Mouse (Mus musculus) B cell, adult 2 months (primary cell): Measurements from ENCODE around the gene Rgs6.

Source experiments
- DNase-seq, 2 experiments: peaks; one replicate each; pipeline ENCODE4 v3.0.0; 2022

Gene Rgs6

GRCm38 (mm10) chr12:82588017-82588416 is at the start of gene Rgs6:
Gene Rgs6 (plus strand): TSS chr12:82588292.
- DNase-seq = no peak

- DNase-seq = no peak
These were observed 41.0 kb upstream of the Rgs6 start for GRCm38 (mm10) chr12:82547127-82547526.

DNA sequence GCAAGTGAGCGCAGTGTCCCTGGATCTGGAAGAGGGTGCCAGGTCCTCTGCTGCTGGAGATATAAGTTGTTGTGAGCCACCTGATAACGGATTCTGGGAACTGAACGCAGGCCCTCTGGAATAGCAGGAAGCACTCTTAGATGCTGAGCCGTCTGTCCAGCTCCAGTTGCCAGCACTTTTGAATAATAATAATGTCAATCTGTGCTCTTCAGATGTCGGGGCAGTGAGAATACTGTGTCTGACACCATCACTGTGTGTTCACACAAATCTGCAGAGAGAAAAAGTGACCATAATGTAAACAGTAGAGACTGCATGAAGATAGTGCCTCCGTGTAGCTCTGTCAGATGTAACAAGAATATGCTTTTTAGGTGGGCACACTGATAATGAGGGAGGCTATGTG is 38.9 kb upstream of the Rgs6 start:
- no peak for DNase-seq

GRCm38 (mm10) chr12:82550076-82550475 is 38.0 kb upstream of the Rgs6 start:
- no peak for DNase-seq

- DNase-seq = no peak
These were observed 35.7 kb upstream of the Rgs6 start for GRCm38 (mm10) chr12:82552376-82552775.

DNA sequence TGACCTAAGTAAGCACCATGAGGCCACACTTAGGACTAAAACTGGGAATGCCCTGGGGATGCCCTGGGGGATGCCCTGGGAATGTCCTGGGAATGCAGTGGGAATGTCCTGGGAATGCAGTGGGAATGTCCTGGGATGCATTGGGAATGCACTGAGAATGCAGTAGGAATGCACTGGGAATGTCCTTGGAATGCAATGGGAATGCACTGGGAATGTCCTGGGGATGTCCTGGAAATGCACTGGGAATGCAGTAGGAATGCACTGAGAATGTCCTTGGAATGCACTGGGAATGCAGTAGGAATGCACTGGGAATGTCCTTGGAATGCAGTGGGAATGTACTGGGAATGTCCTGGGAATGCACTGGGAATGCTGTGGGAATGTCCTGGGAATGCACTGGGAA is 25.2 kb upstream of the Rgs6 start:
- no peak for DNase-seq

GRCm38 (mm10) chr12:82568370-82568769 is 19.7 kb upstream of the Rgs6 start:
- DNase-seq = no peak

DNA sequence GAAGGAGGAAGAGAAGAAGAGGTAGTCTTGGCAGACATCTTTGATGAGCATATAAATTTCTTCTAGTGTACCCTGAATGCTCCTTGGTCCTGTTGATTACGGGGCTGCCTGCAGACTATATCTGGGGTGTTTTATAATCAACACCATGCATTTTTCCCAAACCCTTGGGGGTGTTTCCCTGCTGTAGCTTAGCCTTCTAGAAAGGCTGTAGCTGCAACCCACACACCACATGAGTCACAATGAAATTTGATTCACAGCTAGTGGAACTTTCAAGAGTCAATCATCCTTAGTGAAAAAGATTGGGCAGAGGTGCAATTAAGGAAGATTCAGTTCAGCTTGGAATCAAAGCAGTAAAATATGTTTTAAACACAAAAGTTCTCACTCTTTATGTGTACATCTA is 15.4 kb upstream of the Rgs6 start:
- DNase-seq = no peak

- DNase-seq = no peak
These were observed 1.5 kb upstream of the Rgs6 start for GRCm38 (mm10) chr12:82586592-82586991.

DNA sequence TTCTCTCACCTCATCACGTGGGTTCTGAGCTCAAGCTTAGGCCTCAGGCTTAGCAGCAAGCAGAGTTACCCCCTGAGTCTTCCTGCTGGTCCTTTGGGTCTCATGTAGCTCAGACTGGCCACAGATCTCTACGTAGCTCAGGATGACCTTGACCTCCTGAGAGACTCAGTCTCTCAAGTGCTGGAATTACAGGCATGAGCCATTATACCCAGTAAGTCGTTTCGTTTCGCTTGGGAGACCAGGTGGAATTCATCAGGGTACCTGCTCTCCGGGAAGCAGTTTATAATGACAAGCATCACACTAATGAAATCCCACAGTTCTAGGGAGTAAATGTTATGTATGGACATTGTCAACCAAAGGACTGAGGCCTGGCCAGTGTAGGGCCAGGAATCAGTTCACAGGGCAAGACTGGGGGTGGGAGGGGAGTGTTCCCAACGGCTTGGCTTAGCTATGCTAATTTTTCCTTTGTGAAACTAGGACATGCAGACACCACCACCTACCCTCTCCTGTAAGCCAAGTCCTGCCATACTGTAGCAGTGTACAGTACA is 670 bp upstream of the Rgs6 start:
- DNase-seq = no peak

DNA sequence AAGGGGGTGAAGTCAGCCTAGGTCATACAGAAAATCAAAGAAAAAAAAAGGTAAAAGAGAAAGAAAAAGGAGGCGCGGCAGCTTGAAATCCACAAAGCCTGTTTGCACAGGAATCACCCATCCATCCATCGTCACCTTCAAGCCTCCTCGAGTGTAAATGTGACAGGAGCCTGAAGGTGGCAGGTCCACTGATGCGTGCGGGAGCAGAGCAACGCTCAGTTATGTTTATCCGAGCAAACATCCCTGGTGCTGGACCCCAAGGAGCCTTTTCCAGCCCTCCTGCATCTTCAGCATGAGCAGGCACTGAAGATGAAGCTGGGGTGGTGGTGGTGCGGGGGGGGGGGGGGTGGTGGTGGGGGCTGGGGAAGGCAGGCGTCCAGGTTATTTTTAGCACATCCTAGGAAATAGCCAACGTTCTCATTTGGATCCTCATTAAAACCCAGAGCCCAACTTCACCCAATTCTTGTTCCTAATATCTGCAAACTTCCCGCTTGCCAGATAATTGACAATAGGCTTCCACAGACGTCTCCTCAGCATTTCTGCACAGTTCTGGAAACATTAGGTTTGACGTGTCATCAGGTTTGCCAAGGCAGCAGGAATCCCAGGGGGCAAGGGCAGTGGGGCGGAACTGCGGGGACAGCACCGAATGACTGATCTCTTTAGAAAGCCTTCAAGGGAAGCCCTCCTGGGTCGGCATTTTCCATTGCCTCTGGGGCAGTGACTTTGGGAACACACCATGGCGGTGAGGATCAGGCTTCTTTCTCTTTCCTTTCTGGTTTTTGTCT is 946 bp downstream of the Rgs6 start:
- DNase-seq = no peak

DNA sequence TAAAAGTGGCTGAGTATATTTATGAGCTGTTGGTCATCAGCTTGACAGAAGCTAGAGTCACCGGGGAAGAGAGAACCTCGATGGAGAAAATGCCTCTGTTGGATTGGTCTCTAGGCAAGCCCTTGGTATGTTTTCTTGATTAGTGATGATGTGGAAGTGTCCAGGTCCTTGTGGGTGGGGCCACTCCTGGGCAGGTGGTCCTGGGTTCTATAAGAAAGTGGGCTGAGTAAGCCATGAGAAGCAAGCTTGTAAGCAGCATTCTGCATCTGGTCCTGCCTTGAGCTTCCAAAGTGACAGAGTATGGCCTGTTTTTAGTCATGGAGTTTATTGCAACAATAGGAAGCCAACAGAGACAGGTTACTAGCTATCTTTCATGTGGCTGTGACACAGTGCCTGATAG is 10.9 kb downstream of the Rgs6 start:
- DNase-seq = no peak

DNA sequence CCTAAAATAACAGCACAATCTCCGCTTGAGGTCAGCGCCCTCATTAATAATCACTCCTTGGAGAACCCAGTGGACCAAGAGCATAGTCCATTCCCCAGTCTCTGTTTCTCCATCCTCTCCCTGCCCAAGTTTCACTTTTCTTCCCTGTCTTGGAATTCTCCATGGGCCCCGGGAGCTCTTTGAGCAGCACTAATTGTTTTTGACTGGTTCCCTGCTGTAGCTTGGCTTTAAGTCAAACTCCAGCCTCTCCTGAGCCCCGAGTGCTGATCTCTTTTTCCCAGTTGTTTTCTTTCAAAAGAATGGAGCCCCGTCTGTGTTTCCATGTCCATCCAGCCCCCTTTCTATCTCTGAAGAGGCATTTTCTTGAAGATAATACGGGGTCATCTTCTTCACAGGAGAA is 12.3 kb downstream of the Rgs6 start:
- no peak for DNase-seq

GRCm38 (mm10) chr12:82602823-82603222 is 14.7 kb downstream of the Rgs6 start:
- no peak for DNase-seq

DNA sequence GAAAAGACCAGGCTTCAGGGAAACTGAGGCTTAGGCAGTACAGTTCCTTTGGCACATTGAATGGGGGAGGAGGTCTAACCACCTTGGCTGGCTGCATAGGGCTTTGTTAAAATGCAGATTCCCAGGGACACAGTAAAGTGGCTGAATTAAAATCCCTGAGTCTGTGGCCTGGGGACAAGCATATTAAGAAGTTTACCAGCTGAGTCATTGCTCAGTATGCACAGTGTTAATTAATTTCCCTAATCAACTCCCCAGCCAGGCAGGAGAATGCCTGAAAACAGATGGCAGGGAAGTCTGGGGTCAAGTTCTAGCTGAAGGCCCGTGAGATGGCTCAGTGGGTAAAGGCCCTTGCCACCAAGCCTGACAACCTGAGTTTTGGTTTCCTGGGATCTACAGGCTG is 15.2 kb downstream of the Rgs6 start:
- no peak for DNase-seq

DNA sequence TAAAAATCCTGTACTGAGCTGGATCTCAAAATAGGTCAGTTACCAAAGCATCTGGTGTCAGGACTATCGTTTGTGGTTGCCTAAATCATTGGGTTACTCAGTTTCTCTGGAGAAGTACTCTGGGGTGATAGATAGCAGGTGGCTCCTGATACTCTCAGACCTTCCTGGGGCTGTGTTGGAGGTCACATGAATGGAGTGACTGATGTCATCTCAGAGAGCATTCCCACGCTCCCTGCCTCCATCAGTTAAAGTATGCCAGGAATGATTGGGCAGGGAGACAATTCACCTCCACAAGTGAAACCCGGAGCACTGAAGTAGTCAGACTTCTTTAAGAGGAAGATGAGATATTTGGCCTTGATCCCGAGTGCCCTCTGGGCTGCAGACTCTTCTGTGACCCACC is 15.9 kb downstream of the Rgs6 start:
- DNase-seq = no peak

DNA sequence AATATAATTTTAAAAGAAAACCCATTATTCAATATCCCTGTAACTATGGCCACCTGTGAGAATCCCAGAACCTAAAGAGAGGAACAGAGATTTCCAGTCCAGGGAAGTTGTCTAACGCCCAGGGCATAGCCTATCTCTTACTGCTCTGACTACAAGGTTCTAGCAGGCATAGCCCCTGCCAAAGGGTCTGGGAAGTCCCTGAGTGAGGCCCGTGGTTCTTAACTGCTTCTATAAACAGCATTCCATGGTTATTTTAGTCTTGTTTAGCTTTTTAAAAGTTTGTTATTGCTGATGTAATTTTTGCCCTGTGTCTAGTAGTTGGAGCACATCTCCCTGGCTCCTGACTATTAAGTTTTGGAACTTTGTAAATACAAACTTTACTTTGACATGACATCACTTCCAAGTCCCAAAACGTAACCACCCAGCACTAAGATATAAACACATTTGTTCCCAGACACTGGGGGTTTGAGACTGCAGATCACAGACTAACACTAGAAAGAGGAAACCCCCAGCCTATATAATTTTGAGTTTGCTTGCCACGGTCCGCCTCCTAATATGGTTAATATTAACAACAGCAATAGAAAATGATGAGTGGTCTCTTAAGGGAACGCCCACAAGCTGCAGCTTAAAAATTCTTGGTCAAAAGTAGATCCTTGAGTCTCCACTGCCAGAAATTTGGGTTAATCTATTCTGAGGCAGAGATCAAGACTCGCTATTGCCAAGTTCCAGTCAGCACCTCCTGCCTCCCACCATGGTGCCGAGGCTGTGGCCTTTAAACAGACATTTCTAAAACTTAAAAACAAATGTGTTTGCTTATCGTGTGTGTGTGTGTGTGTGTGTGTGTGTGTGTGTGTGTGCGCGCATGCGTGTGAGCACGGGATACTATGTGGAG is 24.9 kb downstream of the Rgs6 start:
- DNase-seq = no peak

DNA sequence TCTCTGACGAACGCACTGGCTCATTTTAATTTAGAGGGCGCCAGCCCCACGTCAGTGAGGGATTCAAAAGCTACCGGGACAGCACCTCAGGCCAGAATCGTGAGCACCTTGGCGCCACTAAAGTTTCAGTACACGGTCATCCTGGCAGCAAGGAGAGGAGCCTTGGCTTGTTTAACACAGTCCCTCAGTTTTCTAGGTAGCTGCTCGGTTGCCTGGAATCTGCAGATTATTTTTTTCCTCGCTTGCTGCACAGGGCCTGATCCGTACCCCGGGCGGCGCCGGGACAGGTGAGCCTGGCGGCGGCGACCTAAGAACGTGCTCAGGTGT is 28.4 kb downstream of the Rgs6 start:
- no peak for DNase-seq

GRCm38 (mm10) chr12:82616813-82617681 is 29.0 kb downstream of the Rgs6 start:
- DNase-seq = no peak

DNA sequence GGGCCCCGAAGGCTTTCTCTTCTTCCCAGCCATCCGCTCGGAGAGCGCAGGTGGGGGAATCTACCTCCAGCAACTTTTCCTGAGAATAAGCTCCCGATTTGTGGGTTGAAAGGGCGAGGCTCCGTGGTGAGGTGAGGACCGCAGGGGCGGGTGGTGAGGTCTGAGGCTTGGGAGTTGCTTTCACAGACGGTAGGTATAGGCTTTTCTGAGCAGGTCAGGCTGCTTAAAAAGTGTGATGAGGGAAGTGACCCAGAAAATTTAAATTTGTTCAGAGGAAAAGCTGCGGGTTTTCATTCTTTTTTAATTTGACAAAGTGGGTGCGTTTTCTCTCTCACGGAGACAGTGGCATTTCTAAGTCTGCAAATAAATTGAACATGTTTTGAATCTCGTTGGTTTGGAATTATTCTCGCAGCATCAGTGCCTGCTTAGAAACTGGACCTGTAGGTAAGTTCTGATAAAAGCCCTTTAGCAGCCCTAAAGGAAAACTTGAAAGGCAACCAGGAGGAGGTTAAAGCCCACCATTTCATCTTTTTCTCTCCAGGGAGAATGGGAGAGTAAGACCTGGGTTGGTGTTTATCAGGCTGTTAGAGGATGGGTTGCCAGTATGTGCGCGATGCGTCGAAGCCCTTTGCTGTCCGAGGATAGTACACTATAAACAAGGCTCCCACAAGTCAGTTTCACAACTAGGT is 29.7 kb downstream of the Rgs6 start:
- DNase-seq = no peak

GRCm38 (mm10) chr12:82640441-82640840 is 52.3 kb downstream of the Rgs6 start:
- DNase-seq = no peak

- DNase-seq = no peak
These were observed 59.8 kb downstream of the Rgs6 start for GRCm38 (mm10) chr12:82647876-82648275.
